Mouse (Mus musculus) testis, adult 2 months (tissue): Measurements from ENCODE around the gene Rpusd4. TPM values are rescaled to one million over a fixed set of nuclear protein-coding genes. Genes with fewer than 3 reads are reported as not detected.

ENCODE experiments used
- H3K27ac ChIP-seq: fragments of 200-500 bp; 2 replicates; pipeline ENCODE4 v1.5.1; 2012; ENCODE audit warnings: low read depth, low read length; ENCODE audit not compliant: control insufficient read depth, insufficient read depth
- H3K27me3 ChIP-seq: fragments of 200-500 bp; 2 replicates; pipeline ENCODE4 v1.6.1; 2012; ENCODE audit warnings: mild to moderate bottlenecking, low read length, moderate library complexity; ENCODE audit not compliant: control insufficient read depth, insufficient read depth
- H3K36me3 ChIP-seq: fragments of 200-500 bp; 2 replicates; pipeline ENCODE4 v1.6.1; 2012; ENCODE audit warnings: mild to moderate bottlenecking, low read length; ENCODE audit not compliant: control insufficient read depth, insufficient read depth
- H3K4me1 ChIP-seq: fragments of 200-500 bp; 2 replicates; pipeline ENCODE4 v1.6.1; 2012; ENCODE audit warnings: low read length; ENCODE audit not compliant: control insufficient read depth, insufficient read depth
- H3K4me3 ChIP-seq: fragments of 200-500 bp; 2 replicates; pipeline ENCODE4 v1.5.1; 2012; ENCODE audit warnings: low read depth, mild to moderate bottlenecking, low read length, moderate library complexity, mixed read lengths; ENCODE audit not compliant: control insufficient read depth
- CTCF ChIP-seq: fragments of 200-500 bp; IDR thresholded peaks from 2 replicates; pipeline ENCODE4 v1.5.1; 2012; ENCODE audit warnings: low read depth, mild to moderate bottlenecking, inconsistent platforms, low read length, moderate library complexity; ENCODE audit not compliant: control insufficient read depth, insufficient read depth, insufficient replicate concordance
- POLR2A ChIP-seq: fragments of 200-500 bp; IDR thresholded peaks from 2 replicates; pipeline ENCODE4 v1.6.1; 2012; ENCODE audit warnings: low read depth, mild to moderate bottlenecking, inconsistent platforms, low read length, moderate library complexity; ENCODE audit not compliant: control insufficient read depth
- polyA plus RNA-seq: library from polyadenylated mRNA; depleted of rRNA; stranded (reverse); fragments of >200 nt; gene quantifications from 2 replicates; pipeline ENCODE4 v1.2.3, GENCODE M21; 2012

Rpusd4 gene
- polyA plus RNA-seq, 1 experiment, result 5.2 TPM

- H3K4me3 ChIP-seq, result no peak overlapping the region
- no peak for TF ChIP-seq CTCF
- no peak for TF ChIP-seq POLR2A
- H3K4me1 ChIP-seq, result no peaks in the 10 kb centered on the region
- no peak overlapping the region for H3K27ac ChIP-seq
- no peaks in the 10 kb centered on the region for H3K27me3 ChIP-seq
- no peaks in the 10 kb centered on the region; the same call in 1 of the 2 replicates for H3K36me3 ChIP-seq
These were observed 27.9 kb upstream of the Rpusd4 start for GRCm38 (mm10) chr9:35239734-35240133.

GRCm38 (mm10) chr9:35247405-35247804 is 20.3 kb upstream of the Rpusd4 start:
- Histone ChIP-seq H3K27ac (no peak overlapping the region), H3K27me3 (no peaks in the 10 kb centered on the region), H3K4me1 (no peaks in the 10 kb centered on the region), H3K4me3 (no peak overlapping the region), H3K36me3 (no peaks in the 10 kb centered on the region; the same call in 1 of the 2 replicates)
- TF ChIP-seq POLR2A, result no peak
- TF ChIP-seq CTCF, result no peak

GRCm38 (mm10) chr9:35249476-35249875 is 18.2 kb upstream of the Rpusd4 start:
- Histone ChIP-seq H3K4me3 (no peak overlapping the region), H3K27me3 (no peaks in the 10 kb centered on the region), H3K4me1 (no peaks in the 10 kb centered on the region), H3K36me3 (no peaks in the 10 kb centered on the region; the same call in 1 of the 2 replicates), H3K27ac (no peak overlapping the region)
- TF ChIP-seq CTCF (no peak), POLR2A (no peak)

GRCm38 (mm10) chr9:35257365-35257764 is 10.3 kb upstream of the Rpusd4 start:
- H3K36me3 ChIP-seq, result no peaks in the 10 kb centered on the region
- H3K27ac ChIP-seq, result no peak overlapping the region
- no peaks in the 10 kb centered on the region for H3K4me1 ChIP-seq
- TF ChIP-seq POLR2A, result no peak
- TF ChIP-seq CTCF, result no peak
- no peak overlapping the region for H3K4me3 ChIP-seq
- no peaks in the 10 kb centered on the region for H3K27me3 ChIP-seq

- no peak overlapping the region for H3K27ac ChIP-seq
- TF ChIP-seq CTCF, result no peak
- no peak for TF ChIP-seq POLR2A
- no peaks in the 10 kb centered on the region; the same call in 1 of the 2 replicates for H3K36me3 ChIP-seq
- H3K27me3 ChIP-seq, result no peaks in the 10 kb centered on the region
- peaks cover 2% of the 10 kb centered on the region; the same call in 1 of the 2 replicates for H3K4me1 ChIP-seq
- H3K4me3 ChIP-seq, result no peak overlapping the region
These were observed 5.2 kb upstream of the Rpusd4 start for GRCm38 (mm10) chr9:35262418-35262817.

- Histone ChIP-seq H3K27me3 (no peaks in the 10 kb centered on the region), H3K27ac (no peak overlapping the region), H3K36me3 (no peaks in the 10 kb centered on the region; the same call in 1 of the 2 replicates), H3K4me1 (peaks cover 4% of the 10 kb centered on the region), H3K4me3 (no peak overlapping the region)
- TF ChIP-seq POLR2A, result no peak
- TF ChIP-seq CTCF, result no peak
These were observed 4.2 kb upstream of the Rpusd4 start for GRCm38 (mm10) chr9:35263431-35263830.

- Histone ChIP-seq H3K4me1 (peaks cover 4% of the 10 kb centered on the region), H3K36me3 (no peaks in the 10 kb centered on the region; the same call in 1 of the 2 replicates), H3K27ac (no peak overlapping the region), H3K4me3 (no peak overlapping the region), H3K27me3 (no peaks in the 10 kb centered on the region)
- no peak for TF ChIP-seq CTCF
These were observed 3.2 kb upstream of the Rpusd4 start for GRCm38 (mm10) chr9:35264509-35264908.
